Mouse (Mus musculus) left cerebral cortex, adult 9 months (tissue): ENCODE data around the gene Slc10a6.

ENCODE experiments used
- DNase-seq, 2 experiments: peaks; one replicate each; pipeline ENCODE4 v3.0.0; 2022; ENCODE audit warnings: low spot score in 2 of 2

The Slc10a6 gene

GRCm38 (mm10) chr5:103617191-103617590, 12.0 kb downstream of the Slc10a6 start:
- no peak for DNase-seq

GRCm38 (mm10) chr5:103614356-103614755, 14.8 kb downstream of the Slc10a6 start:
- DNase-seq, result no peak

DNA sequence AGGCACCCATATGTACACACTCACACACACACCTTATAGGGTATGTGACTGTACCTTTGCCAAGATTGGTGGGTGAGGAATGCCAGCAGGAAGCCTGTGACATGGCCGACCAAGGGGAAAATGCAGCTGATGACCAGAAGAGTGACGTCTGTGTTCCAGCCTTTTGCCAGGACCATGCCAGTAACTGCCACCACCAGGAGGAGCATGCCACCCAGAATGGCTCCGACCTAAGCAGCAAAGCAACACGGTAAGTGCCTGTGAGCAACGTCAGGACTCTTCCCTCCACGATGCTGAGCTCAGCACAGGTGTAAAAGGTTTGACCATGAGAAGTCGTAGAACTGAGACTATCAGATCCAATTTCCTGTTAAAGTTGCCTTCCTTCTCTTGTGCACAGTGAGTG, 16.9 kb downstream of the Slc10a6 start:
- no peak for DNase-seq

DNA sequence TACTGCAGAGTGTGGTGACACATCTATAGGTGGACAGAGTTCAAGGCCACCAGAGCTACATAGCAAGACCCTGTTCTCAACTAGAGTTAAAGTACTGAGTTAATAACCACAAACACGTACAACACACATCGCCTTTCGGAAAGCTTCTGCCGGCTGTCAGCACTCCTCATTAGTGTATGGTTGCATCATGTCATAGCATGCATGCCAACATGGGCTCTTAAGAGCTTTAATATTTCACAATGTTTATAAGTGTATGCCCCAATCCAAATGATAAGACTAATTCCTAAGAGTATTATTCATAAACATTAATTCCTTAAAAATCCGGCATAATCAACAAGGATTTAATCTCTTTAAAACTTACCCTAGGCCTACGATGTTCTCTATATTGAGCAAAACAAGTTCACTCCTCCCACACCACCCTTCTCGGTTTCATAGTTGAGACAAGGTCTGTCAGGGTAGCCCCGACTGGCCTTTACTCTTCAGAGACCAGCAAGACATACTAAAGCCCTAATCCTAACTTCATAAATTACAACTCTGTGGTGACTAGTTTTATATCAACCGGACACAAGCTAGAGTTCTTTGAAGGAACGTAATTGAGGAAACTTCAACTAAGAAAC, 18.2 kb downstream of the Slc10a6 start:
- DNase-seq, result no peak

DNA sequence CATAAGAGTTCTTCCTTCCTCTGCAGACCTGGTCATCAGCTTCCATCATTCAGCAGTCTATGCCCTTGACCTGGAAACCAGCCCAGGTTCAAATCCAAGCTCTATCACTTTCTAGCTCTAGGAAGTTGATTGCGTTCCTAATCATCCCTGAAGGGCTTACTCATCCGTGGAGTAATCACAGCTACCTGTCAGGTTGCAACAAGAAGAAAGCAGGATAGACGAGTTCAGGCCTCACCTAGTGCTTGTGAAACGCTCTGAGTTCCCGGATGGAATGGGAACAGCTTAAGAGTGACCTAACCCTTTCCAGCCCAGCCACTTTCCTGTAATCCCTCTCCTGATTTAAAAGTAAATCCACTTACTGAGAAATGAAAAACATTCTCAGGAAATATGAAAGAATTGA, 19.1 kb downstream of the Slc10a6 start:
- DNase-seq, result no peak

DNA sequence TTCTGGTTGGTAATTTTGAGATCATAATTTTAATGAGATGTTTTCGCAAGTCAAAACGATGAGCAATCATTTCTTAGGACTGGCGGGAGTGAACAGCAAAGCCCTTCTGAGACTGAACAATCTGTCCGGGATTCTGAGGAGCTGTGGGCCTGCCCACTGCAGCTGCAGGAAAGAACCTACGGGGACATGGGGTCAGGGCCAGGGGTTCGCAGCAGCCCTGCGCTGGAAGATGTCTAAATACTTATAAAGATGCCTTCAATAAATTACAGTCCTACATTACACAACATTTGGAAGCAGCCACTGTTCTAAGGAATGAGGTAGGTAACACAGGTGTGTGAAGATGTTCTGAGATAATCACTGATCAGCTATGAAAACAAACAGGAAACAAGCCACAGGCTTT, 23.5 kb downstream of the Slc10a6 start:
- DNase-seq, result no peak

- no peak for DNase-seq
Measured at GRCm38 (mm10) chr5:103603115-103603893, 25.9 kb downstream of the Slc10a6 start.

DNA sequence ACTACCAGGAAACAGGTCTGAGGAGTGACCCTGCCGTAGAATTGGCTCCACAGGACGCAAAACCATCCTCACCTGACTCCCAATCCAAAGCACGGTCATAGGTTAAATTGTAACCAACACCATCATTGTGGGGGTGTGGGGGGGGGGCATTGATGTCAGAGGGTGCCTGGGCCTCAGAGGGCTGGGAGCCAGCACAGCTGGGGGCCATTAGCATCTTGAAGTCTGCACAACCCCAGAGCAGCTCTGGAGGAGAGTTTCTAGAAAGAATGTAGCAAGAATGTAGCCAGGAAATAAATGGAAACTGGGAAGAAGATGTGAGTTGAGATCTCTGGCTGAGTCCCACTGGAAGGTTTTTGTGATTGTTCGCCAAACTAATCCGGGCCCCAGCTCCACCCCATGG, 30.3 kb downstream of the Slc10a6 start:
- DNase-seq, result no peak

DNA sequence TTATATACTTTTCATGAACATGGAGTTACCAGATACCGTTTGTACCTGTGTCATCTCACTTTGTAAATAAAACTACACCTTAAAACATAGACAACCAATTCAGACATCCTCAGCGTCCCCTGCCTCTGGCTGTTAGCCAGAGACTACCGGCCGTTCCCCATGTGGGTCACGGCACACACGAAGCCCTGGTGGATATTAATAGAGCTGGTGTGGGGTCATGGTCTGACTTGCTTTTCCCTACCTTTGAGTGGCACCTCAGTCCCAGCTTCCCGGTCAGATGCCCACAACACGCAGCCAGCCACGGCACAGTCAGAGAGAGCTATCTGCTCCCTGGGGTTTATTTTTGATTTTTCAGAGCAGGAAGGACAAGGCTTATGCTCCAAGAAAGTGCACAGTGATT, 30.9 kb downstream of the Slc10a6 start:
- DNase-seq, result no peak

- no peak for DNase-seq
Measured at GRCm38 (mm10) chr5:103597604-103598003, 31.6 kb downstream of the Slc10a6 start.

GRCm38 (mm10) chr5:103596467-103597146, 32.6 kb downstream of the Slc10a6 start:
- DNase-seq, result no peak

DNA sequence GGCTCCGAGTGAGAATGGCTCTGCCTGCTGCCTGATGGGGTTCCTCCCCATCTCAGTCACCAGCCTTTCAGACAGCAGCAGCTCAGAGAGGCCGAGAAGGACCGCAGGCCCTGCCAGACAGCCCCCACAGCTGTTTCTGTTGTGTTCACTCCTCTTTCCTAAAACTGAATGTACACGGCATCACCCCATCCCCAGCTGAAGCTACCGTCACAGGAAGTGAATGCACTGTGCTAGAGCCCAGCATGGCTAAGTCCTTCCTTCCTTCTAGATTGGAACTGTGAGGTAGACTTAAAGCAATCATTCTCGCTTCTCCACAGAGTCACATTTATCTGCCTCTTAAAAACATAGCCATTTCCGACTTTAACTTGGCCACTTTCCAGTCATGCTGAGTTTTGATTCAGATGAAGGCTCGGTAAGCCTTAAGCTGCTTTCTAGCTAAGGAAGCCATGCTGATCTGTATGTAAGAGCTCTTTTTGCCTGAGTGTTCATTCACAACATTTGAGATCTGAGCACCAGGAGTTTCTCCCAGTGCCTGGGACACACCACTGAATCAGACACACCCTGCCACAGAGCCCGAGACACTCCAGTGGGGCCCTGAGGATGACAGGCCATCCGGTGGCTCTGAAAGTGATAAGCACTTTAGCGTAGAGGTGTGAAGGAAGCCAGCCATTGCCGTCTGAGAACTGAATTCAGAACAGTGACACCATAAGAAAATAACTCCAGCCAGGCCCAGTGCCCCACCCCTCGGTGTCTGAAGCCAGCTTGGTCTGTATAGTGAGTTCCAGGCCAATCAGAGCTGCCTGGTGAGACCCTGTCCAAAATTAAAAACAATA, 33.6 kb downstream of the Slc10a6 start:
- no peak for DNase-seq

- no peak for DNase-seq
Measured at GRCm38 (mm10) chr5:103593575-103593974, 35.6 kb downstream of the Slc10a6 start.

DNA sequence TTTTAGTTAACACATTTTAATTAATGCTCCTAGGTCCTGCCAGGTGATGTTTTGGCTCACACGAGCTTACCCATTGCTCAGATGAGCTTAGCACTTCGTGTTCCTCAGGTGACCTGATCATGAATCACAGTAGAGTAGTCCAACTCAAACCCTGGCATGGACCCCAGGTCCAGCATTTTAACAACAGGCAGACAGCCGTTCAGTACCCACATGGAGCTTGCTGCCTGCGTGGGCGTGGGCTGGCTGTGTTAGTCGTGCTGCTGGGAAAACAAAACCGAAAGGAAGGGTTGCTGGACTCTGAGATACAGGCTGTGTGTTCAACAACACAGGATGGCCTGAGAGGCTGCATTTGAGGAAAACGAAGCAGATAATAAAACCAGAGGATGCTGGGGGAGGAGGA, 36.5 kb downstream of the Slc10a6 start:
- peak in 1 of 2 experiments; percentile 20 for DNase-seq

DNA sequence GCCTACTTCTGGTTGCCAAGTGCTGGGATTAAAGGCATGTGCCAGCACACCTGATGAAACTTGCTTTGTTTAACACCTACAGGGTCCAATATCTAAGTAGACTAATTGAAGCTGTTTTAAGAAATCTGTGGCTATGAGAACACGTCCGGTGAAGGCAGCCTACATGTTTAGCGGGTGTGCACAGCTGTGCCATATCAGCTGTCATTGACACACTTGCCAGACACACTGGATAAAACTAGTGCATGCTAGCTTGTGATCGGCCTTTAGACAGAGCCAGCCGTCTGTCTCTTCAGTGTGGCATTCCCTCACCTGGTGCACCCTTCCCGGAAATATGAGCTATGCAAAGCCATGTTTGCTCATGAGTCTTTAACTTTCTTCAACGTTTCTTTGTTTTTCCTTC, 37.4 kb downstream of the Slc10a6 start:
- no peak for DNase-seq

GRCm38 (mm10) chr5:103587219-103587618, 42.0 kb downstream of the Slc10a6 start:
- no peak for DNase-seq

- DNase-seq, result no peak
Measured at GRCm38 (mm10) chr5:103579680-103580420, 49.4 kb downstream of the Slc10a6 start.

GRCm38 (mm10) chr5:103569446-103569845, 59.8 kb downstream of the Slc10a6 start:
- no peak for DNase-seq

DNA sequence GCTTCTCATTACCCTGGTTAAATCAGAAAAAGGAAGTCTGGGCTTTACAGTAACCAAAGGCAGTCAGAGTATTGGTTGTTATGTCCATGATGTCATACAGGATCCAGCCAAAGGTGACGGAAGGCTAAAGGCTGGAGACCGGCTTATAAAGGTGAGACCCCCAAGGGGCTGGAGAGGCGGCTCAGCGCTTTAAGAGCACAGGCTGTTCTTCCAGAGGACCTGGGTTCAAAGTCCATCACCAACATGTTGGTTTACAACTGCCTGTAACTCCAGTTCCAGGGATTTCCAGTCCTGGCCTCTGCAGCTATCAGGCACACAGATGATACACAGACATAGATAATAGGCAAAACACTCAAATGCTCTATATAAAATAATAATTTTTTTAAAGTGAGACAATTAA, 61.2 kb downstream of the Slc10a6 start:
- DNase-seq, result no peak

DNA sequence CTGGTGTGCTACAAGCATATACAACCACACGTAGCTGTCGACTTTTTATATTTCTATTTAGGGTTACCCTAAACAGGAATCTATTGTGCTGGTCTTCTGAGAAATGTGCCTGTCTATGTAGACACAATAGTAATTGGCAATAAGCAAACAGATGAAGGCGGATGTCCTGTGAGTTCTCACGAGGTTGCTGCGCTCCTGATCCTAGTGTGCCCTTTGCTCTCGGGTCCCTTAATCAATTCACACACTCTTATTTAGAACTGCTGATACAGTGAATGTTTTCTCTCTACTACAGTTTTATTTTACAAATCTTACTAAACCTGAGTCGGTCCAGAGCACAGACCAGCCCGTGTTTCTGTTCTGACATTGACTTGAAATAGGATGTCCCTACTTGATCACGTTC, 68.7 kb downstream of the Slc10a6 start:
- no peak for DNase-seq
